Mouse (Mus musculus) hindlimb bud, embryonic 11.5 days (tissue): Measurements from ENCODE around the gene Slc35f6.
"Not testable (repeated sequence)": the region's sequence is repeated elsewhere in the genome, so short reads cannot be mapped to it uniquely, and the experiment has no call there.

Experiments
- DNase-seq: peaks from one replicate; pipeline ENCODE4 v3.0.0-alpha.2; 2012; ENCODE audit warnings: low read depth, low spot score; ENCODE audit errors: extremely low spot score

Gene Slc35f6

GRCm38 (mm10) chr5:30655526-30656195 is 7.9 kb downstream of the Slc35f6 start:
- no peak for DNase-seq

GRCm38 (mm10) chr5:30659042-30659441 is 11.3 kb downstream of the Slc35f6 start:
- DNase-seq: no peak

- no peak for DNase-seq
Observed at GRCm38 (mm10) chr5:30660278-30660677, 12.5 kb downstream of the Slc35f6 start.

GRCm38 (mm10) chr5:30660813-30661212 is 13.1 kb downstream of the Slc35f6 start:
- DNase-seq: no peak

GRCm38 (mm10) chr5:30665360-30665759 is 17.6 kb downstream of the Slc35f6 start:
- DNase-seq: no peak

- no peak for DNase-seq
Observed at GRCm38 (mm10) chr5:30665968-30666367, 18.2 kb downstream of the Slc35f6 start.

GRCm38 (mm10) chr5:30666391-30667195 is 18.9 kb downstream of the Slc35f6 start, which contains the start of gene Cenpa:
Gene Cenpa, plus strand, starts transcription at chr5:30666777.
- peak; percentile 96 for DNase-seq

GRCm38 (mm10) chr5:30667215-30667614 is 19.5 kb downstream of the Slc35f6 start:
- DNase-seq: no peak

GRCm38 (mm10) chr5:30667686-30668085 is 20.0 kb downstream of the Slc35f6 start:
- no peak for DNase-seq

- no peak for DNase-seq
Observed at GRCm38 (mm10) chr5:30668637-30669495, 21.1 kb downstream of the Slc35f6 start.

- no peak for DNase-seq
Observed at GRCm38 (mm10) chr5:30669496-30669830, 21.7 kb downstream of the Slc35f6 start.

- DNase-seq: no peak
Observed at GRCm38 (mm10) chr5:30670091-30670490, 22.4 kb downstream of the Slc35f6 start.

GRCm38 (mm10) chr5:30674001-30674400 is 26.3 kb downstream of the Slc35f6 start:
- DNase-seq: no peak

GRCm38 (mm10) chr5:30676800-30677199 is 29.1 kb downstream of the Slc35f6 start:
- no peak for DNase-seq

- DNase-seq: not testable (repeated sequence)
Observed at GRCm38 (mm10) chr5:30678069-30678468, 30.3 kb downstream of the Slc35f6 start.

GRCm38 (mm10) chr5:30678722-30679296 is 31.1 kb downstream of the Slc35f6 start:
- DNase-seq: no peak

- DNase-seq: no peak
Observed at GRCm38 (mm10) chr5:30679593-30679992, 31.9 kb downstream of the Slc35f6 start.

- no peak for DNase-seq
Observed at GRCm38 (mm10) chr5:30681970-30682369, 34.2 kb downstream of the Slc35f6 start.

- DNase-seq: no peak
Observed at GRCm38 (mm10) chr5:30682967-30683600, 35.4 kb downstream of the Slc35f6 start.

- no peak for DNase-seq
Observed at GRCm38 (mm10) chr5:30683993-30684392, 36.3 kb downstream of the Slc35f6 start.

- DNase-seq: no peak
Observed at GRCm38 (mm10) chr5:30686781-30687180, 39.0 kb downstream of the Slc35f6 start.
